Mouse (Mus musculus) cerebellum, adult 2 months (tissue): ENCODE data around the gene Mrpl44.

Experiments used
- CTCF ChIP-seq: fragments of 200-500 bp; IDR thresholded peaks from 2 replicates; pipeline ENCODE4 v1.5.1; 2011; ENCODE audit warnings: low read depth, mild to moderate bottlenecking, control low read depth, low read length, moderate library complexity, borderline replicate concordance; ENCODE audit not compliant: insufficient read depth
- POLR2A ChIP-seq: fragments of 200-500 bp; IDR thresholded peaks from 2 replicates; pipeline ENCODE4 v1.6.1; 2011; ENCODE audit warnings: low read length, control low read depth, borderline replicate concordance; ENCODE audit not compliant: insufficient read depth

DNA sequence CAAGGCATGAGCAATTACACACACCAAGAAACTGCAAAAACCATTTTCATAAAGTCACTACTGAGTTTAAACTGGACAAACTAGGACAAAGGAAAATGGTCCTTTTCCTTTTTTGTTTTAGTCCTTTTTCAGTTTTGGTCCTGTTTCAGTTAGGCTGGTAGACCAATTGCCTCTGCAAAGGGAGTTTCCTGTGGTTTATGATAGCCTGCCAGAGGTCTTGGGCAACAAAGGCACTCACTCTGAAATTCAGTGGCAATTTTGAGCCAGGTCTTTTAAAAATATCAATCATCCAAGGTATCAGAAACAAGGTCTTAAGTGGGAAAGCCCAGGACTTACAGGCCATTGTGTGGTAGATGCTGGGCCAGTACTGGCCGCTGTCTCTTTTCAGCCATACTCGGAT is 36.1 kb upstream of the Mrpl44 start:
- TF ChIP-seq CTCF (no peak), POLR2A (no peak)
